Mouse (Mus musculus) cerebellum, adult 11-12 months (tissue): ENCODE data around the gene Ccdc146.
A peak's percentile ranks its signal among the peaks of the same experiment; 100 is the strongest.

ENCODE experiments used
- DNase-seq: peaks from one replicate; pipeline ENCODE4 v3.0.0; 2022

Ccdc146 gene

GRCm38 (mm10) chr5:21424614-21425602, at the start of gene Ccdc146, which contains the start of gene Fam185a:
Gene Ccdc146 (minus strand): TSS chr5:21424677.
Gene Fam185a (plus strand): TSS chr5:21424958.
- DNase-seq: peak; percentile 96

GRCm38 (mm10) chr5:21468100-21468499, 43.6 kb upstream of the Ccdc146 start:
- no peak for DNase-seq

- DNase-seq: no peak
Observed at GRCm38 (mm10) chr5:21467387-21467786, 42.9 kb upstream of the Ccdc146 start.

GRCm38 (mm10) chr5:21440833-21441530, 16.5 kb upstream of the Ccdc146 start:
- DNase-seq: peak; percentile 20

- DNase-seq: no peak
Observed at GRCm38 (mm10) chr5:21439446-21440110, 15.1 kb upstream of the Ccdc146 start.

- DNase-seq: no peak
Observed at GRCm38 (mm10) chr5:21438428-21438827, 14.0 kb upstream of the Ccdc146 start.

GRCm38 (mm10) chr5:21436471-21436975, 12.0 kb upstream of the Ccdc146 start:
- no peak for DNase-seq

- peak; percentile 65 for DNase-seq
Observed at GRCm38 (mm10) chr5:21434148-21434929, 9.9 kb upstream of the Ccdc146 start.

GRCm38 (mm10) chr5:21426666-21427065, 2.2 kb upstream of the Ccdc146 start:
- DNase-seq: no peak

- DNase-seq: no peak
Observed at GRCm38 (mm10) chr5:21420609-21421008, 3.9 kb downstream of the Ccdc146 start.

GRCm38 (mm10) chr5:21418613-21419012, 5.9 kb downstream of the Ccdc146 start:
- no peak for DNase-seq

GRCm38 (mm10) chr5:21414116-21414820, 10.2 kb downstream of the Ccdc146 start:
- DNase-seq: no peak

- no peak for DNase-seq
Observed at GRCm38 (mm10) chr5:21413322-21413721, 11.2 kb downstream of the Ccdc146 start.

- DNase-seq: no peak
Observed at GRCm38 (mm10) chr5:21412056-21412455, 12.4 kb downstream of the Ccdc146 start.

- DNase-seq: no peak
Observed at GRCm38 (mm10) chr5:21411261-21411666, 13.2 kb downstream of the Ccdc146 start.

- no peak for DNase-seq
Observed at GRCm38 (mm10) chr5:21395205-21395840, 29.2 kb downstream of the Ccdc146 start.

GRCm38 (mm10) chr5:21394562-21394961, 29.9 kb downstream of the Ccdc146 start:
- DNase-seq: no peak

- no peak for DNase-seq
Observed at GRCm38 (mm10) chr5:21391616-21392384, 32.7 kb downstream of the Ccdc146 start.

GRCm38 (mm10) chr5:21388855-21389254, 35.6 kb downstream of the Ccdc146 start:
- no peak for DNase-seq

GRCm38 (mm10) chr5:21387340-21387739, 37.1 kb downstream of the Ccdc146 start:
- no peak for DNase-seq
